Mouse (Mus musculus) kidney, embryonic 16.5 days (tissue): ENCODE results near the gene Pkd1. TPM values are rescaled to one million over a fixed set of nuclear protein-coding genes. Genes with fewer than 3 reads are reported as not detected.

ENCODE experiments used
- ATAC-seq: fragments of 200-750 bp; cut with Nextera tagmentation; 2 replicates; pipeline ENCODE4 v1.8.0; 2017; ENCODE audit warnings: moderate TSS enrichment; ENCODE audit not compliant: low FRiP score, low TSS enrichment
- H3K27ac ChIP-seq: fragments of 300-500 bp; sonication (generic); 2 replicates; pipeline ENCODE4 v1.5.1; 2014; ENCODE audit warnings: low read length
- H3K27me3 ChIP-seq: fragments of 300-500 bp; sonication (generic); 2 replicates; pipeline ENCODE4 v1.6.1; 2014; ENCODE audit warnings: low read length, control low read depth, mixed read lengths; ENCODE audit not compliant: insufficient read depth
- H3K36me3 ChIP-seq: fragments of 300-500 bp; sonication (generic); 2 replicates; pipeline ENCODE4 v1.6.1; 2014; ENCODE audit warnings: low read length, control low read depth, mixed read lengths; ENCODE audit not compliant: insufficient read depth
- H3K4me1 ChIP-seq: fragments of 300-500 bp; sonication (generic); 2 replicates; pipeline ENCODE4 v1.6.1; 2014; ENCODE audit warnings: low read length, control low read depth, mixed read lengths; ENCODE audit not compliant: insufficient read depth
- H3K4me2 ChIP-seq: fragments of 300-500 bp; sonication (generic); replicated peaks from 2 replicates; pipeline ENCODE4 v1.6.1; 2014; ENCODE audit warnings: low read depth, low read length
- H3K4me3 ChIP-seq: fragments of 300-500 bp; sonication (generic); 2 replicates; pipeline ENCODE4 v1.5.1; 2014; ENCODE audit warnings: mild to moderate bottlenecking, low read length
- H3K9ac ChIP-seq: fragments of 300-500 bp; sonication (generic); replicated peaks from 2 replicates; pipeline ENCODE4 v1.6.1; 2014; ENCODE audit warnings: low read length
- H3K9me3 ChIP-seq: fragments of 300-500 bp; sonication (generic); 2 replicates; pipeline ENCODE4 v1.6.1; 2016; ENCODE audit warnings: low read length, control low read depth
- WGBS: fragments of 180-500 bp; shearing (Covaris S2); extraction: QIAGEN DNeasy Blood & Tissue Kit; methylation state at CpG from one replicate; pipeline ENCODE4 v1.1.7; 2014; 5-methylcytosine and 5-hydroxymethylcytosine counted together
- polyA plus RNA-seq: library from polyadenylated mRNA; unstranded; fragments of >200 nt; fragmentation: Nextera tagmentation; extraction: Ambion mirVana; gene quantifications from 2 replicates; pipeline ENCODE4 v1.2.1, GENCODE M21; 2015

Pkd1 gene
- 22.5 and 24.3 TPM in 2 replicates for polyA plus RNA-seq

GRCm38 (mm10) chr17:24549618-24550415, at the start of gene Pkd1:
Gene Pkd1, plus strand, starts transcription at chr17:24549834.
- peak within 1 kb of the TSS; percentile 81 for H3K27ac ChIP-seq
- H3K9ac ChIP-seq, result peak within 1 kb of the TSS; percentile 89
- peak; percentile 96 for ATAC-seq
- H3K36me3 ChIP-seq, result no peaks in the 10 kb centered on the region
- no peaks in the 10 kb centered on the region for H3K27me3 ChIP-seq
- WGBS, result under 1% methylated on average over 67 of the region's 72 CpGs
- H3K4me2 ChIP-seq, result peak within 1 kb of the TSS; percentile 81
- no peaks in the 10 kb centered on the region for H3K9me3 ChIP-seq
- peaks cover 17% of the 10 kb centered on the region for H3K4me1 ChIP-seq
- peak within 1 kb of the TSS; percentile 67 for H3K4me3 ChIP-seq

DNA sequence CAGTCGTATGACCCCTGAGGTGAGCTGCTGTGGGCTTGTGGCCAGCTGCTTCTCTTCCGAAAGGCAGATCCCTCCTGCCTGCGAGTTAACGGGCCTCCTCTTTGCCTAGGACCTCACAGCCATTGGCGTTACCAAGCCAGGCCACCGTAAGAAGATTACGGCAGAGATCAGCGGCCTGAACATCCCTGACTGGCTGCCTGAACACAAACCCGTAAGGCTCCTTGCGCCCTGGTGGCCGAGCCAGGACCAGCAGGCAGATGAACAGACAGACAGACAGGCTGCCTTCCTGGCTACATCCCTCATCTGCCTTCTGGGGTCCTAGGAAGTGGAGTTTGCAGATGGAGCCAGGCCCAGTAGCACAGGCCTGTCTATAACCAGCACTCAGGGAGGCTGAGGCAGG, 47.4 kb upstream of the Pkd1 start:
- H3K4me1 ChIP-seq, result 0 out of 2 replicates have a peak, but pooled peaks cover 4% of the 10 kb centered on the region
- no peak overlapping the region for H3K27ac ChIP-seq
- WGBS, result 39% methylated on average over 11 of the region's 11 CpGs
- no peak overlapping the region for H3K4me3 ChIP-seq
- no peak for ATAC-seq
- no peaks in the 10 kb centered on the region for H3K27me3 ChIP-seq
- H3K4me2 ChIP-seq, result no peak overlapping the region
- H3K36me3 ChIP-seq, result no peaks in the 10 kb centered on the region
- no peak overlapping the region for H3K9ac ChIP-seq
- no peaks in the 10 kb centered on the region for H3K9me3 ChIP-seq

- ATAC-seq, result no peak
- no peak overlapping the region for H3K9ac ChIP-seq
- H3K4me2 ChIP-seq, result no peak overlapping the region
- 0 out of 2 replicates have a peak, but pooled peaks cover 4% of the 10 kb centered on the region for H3K4me1 ChIP-seq
- H3K27me3 ChIP-seq, result no peaks in the 10 kb centered on the region
- no peak overlapping the region for H3K27ac ChIP-seq
- H3K9me3 ChIP-seq, result no peaks in the 10 kb centered on the region
- H3K36me3 ChIP-seq, result peaks cover 9% of the 10 kb centered on the region
- WGBS, result 93% methylated on average over 10 of the region's 10 CpGs
- no peak overlapping the region for H3K4me3 ChIP-seq
These were observed 45.5 kb upstream of the Pkd1 start for GRCm38 (mm10) chr17:24504085-24504484.

- Histone ChIP-seq H3K4me2 (no peak overlapping the region), H3K4me3 (no peak overlapping the region), H3K27ac (no peak overlapping the region), H3K9me3 (no peaks in the 10 kb centered on the region), H3K4me1 (0 out of 2 replicates have a peak, but pooled peaks cover 4% of the 10 kb centered on the region), H3K27me3 (no peaks in the 10 kb centered on the region), H3K36me3 (peaks cover 22% of the 10 kb centered on the region), H3K9ac (no peak overlapping the region)
- no peak for ATAC-seq
- WGBS, result 93% methylated on average over 30 of the region's 30 CpGs
These were observed 44.2 kb upstream of the Pkd1 start for GRCm38 (mm10) chr17:24505286-24505955.

GRCm38 (mm10) chr17:24506332-24507070, 43.1 kb upstream of the Pkd1 start:
- Histone ChIP-seq H3K9me3 (no peaks in the 10 kb centered on the region), H3K4me1 (0 out of 2 replicates have a peak, but pooled peaks cover 4% of the 10 kb centered on the region), H3K27ac (no peak overlapping the region), H3K27me3 (no peaks in the 10 kb centered on the region), H3K4me3 (peak overlapping the region; percentile 22), H3K4me2 (peak overlapping the region; percentile 41), H3K9ac (peak overlapping the region; percentile 52), H3K36me3 (peaks cover 33% of the 10 kb centered on the region)
- 31% methylated on average over 36 of the region's 36 CpGs for WGBS
- peak; percentile 9; the same call in 1 of the 2 replicates for ATAC-seq

- Histone ChIP-seq H3K4me1 (0 out of 2 replicates have a peak, but pooled peaks cover 4% of the 10 kb centered on the region), H3K27ac (no peak overlapping the region), H3K9ac (no peak overlapping the region), H3K4me2 (peak overlapping the region; percentile 41; the same call in 1 of the 2 replicates), H3K27me3 (no peaks in the 10 kb centered on the region), H3K4me3 (no peak overlapping the region), H3K9me3 (no peaks in the 10 kb centered on the region), H3K36me3 (peaks cover 39% of the 10 kb centered on the region)
- WGBS, result 43% methylated on average over 19 of the region's 19 CpGs
- peak; percentile 32; the same call in 1 of the 2 replicates for ATAC-seq
These were observed 42.4 kb upstream of the Pkd1 start for GRCm38 (mm10) chr17:24507129-24507664.

DNA sequence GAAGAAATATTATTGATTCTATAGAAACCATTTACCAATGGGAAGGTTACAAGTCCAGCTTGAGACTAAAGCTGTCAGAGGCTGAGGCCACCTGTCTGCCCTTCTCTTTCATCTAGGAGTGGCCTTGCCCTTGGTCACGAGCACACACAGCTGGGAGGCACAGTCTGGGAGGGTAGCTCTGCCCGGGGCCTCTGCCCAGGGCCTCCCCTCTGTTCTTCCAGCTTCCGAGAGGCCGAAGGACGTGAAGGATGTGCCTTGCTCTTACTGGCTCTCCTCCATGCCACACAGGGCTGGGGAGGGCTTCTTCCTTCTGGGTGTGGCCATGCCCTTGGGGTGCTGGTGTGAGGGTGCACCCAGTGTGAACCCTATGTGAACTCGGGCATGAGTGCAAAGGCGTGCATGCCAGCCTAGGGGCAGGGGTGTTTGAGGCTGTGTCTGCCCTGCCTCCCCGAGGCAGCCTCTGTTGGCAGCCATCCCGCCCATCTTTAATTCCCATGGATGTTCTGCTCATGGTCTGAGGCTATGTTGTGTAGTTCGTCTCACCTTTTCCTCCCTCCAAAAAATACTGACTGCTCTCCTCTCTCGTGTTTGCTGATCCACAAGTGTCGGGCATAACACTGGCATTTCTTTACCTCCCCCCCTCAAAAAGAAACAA, 41.7 kb upstream of the Pkd1 start:
- Histone ChIP-seq H3K9ac (no peak overlapping the region), H3K4me1 (0 out of 2 replicates have a peak, but pooled peaks cover 4% of the 10 kb centered on the region), H3K36me3 (peaks cover 40% of the 10 kb centered on the region), H3K4me2 (no peak overlapping the region), H3K27me3 (no peaks in the 10 kb centered on the region), H3K9me3 (no peaks in the 10 kb centered on the region), H3K27ac (no peak overlapping the region), H3K4me3 (no peak overlapping the region)
- ATAC-seq, result no peak
- WGBS, result 87% methylated on average over 12 of the region's 12 CpGs

GRCm38 (mm10) chr17:24513609-24514008, 36.0 kb upstream of the Pkd1 start:
- WGBS, result 51% methylated on average over 5 of the region's 5 CpGs
- H3K4me2 ChIP-seq, result peak overlapping the region; percentile 26; the same call in 1 of the 2 replicates
- 0 out of 2 replicates have a peak overlapping the region, but pooled peaks have one; percentile 8 for H3K4me3 ChIP-seq

More at GRCm38 (mm10) chr17:24513609-24514008, 36.0 kb upstream of the Pkd1 start:
- no peaks in the 10 kb centered on the region for H3K4me1 ChIP-seq
- peak; percentile 49; the same call in 1 of the 2 replicates for ATAC-seq
- 0 out of 2 replicates have a peak overlapping the region, but pooled peaks have one; percentile 51 for H3K9ac ChIP-seq
- peaks cover 50% of the 10 kb centered on the region for H3K36me3 ChIP-seq
- H3K27me3 ChIP-seq, result no peaks in the 10 kb centered on the region
- no peak overlapping the region for H3K27ac ChIP-seq
- no peaks in the 10 kb centered on the region for H3K9me3 ChIP-seq
